Mouse (Mus musculus) liver, embryonic 13.5 days (tissue): ENCODE results near the gene Sema6b. TPM values are rescaled to one million over a fixed set of nuclear protein-coding genes. Genes with fewer than 3 reads are reported as not detected.
A peak's percentile ranks its signal among the peaks of the same experiment; 100 is the strongest.

Source experiments
- ATAC-seq: fragments of 200-750 bp; cut with Nextera tagmentation; 2 replicates; pipeline ENCODE4 v1.8.0; 2017; ENCODE audit warnings: low read depth, mild to moderate bottlenecking, moderate number of reproducible peaks, moderate library complexity
- DNase-seq: peaks from one replicate; pipeline ENCODE4 v3.0.0; 2022
- H3K27ac ChIP-seq: fragments of 300-500 bp; sonication (generic); 2 replicates; pipeline ENCODE4 v1.5.1; 2015; ENCODE audit warnings: moderate library complexity, mild to moderate bottlenecking, inconsistent platforms
- H3K27me3 ChIP-seq: fragments of 300-500 bp; sonication (generic); 2 replicates; pipeline ENCODE4 v1.6.1; 2015; ENCODE audit warnings: mild to moderate bottlenecking, inconsistent platforms
- H3K36me3 ChIP-seq: fragments of 300-500 bp; sonication (generic); 2 replicates; pipeline ENCODE4 v1.6.1; 2015; ENCODE audit warnings: mild to moderate bottlenecking, inconsistent platforms
- H3K4me1 ChIP-seq: fragments of 300-500 bp; sonication (generic); replicated peaks from 2 replicates; pipeline ENCODE4 v1.6.1; 2015; ENCODE audit warnings: inconsistent platforms
- H3K4me2 ChIP-seq: fragments of 300-500 bp; sonication (generic); 2 replicates; pipeline ENCODE4 v1.6.1; 2015; ENCODE audit warnings: inconsistent platforms, mild to moderate bottlenecking, moderate library complexity
- H3K4me3 ChIP-seq: fragments of 300-500 bp; sonication (generic); replicated peaks from 2 replicates; pipeline ENCODE4 v1.5.1; 2015; ENCODE audit warnings: mild to moderate bottlenecking, inconsistent platforms
- H3K9ac ChIP-seq: fragments of 300-500 bp; sonication (generic); 2 replicates; pipeline ENCODE4 v1.6.1; 2015; ENCODE audit warnings: mild to moderate bottlenecking, inconsistent platforms
- H3K9me3 ChIP-seq: fragments of 300-500 bp; sonication (generic); replicated peaks from 2 replicates; pipeline ENCODE4 v1.6.1; 2016; ENCODE audit warnings: inconsistent platforms
- WGBS: fragments of 180-500 bp; shearing (Covaris S2); methylation state at CpG from one replicate; pipeline ENCODE4 v1.1.7; 2015; ENCODE audit not compliant: insufficient replicate concordance; 5-methylcytosine and 5-hydroxymethylcytosine counted together
- polyA plus RNA-seq: library from polyadenylated mRNA; unstranded; fragments of >200 nt; fragmentation: Nextera tagmentation; extraction: Ambion mirVana; gene quantifications from 2 replicates; pipeline ENCODE4 v1.2.1, GENCODE M21; 2015

The Sema6b gene
- polyA plus RNA-seq, 1 experiment from 2014 or later = 0.55 TPM

- Histone ChIP-seq H3K9me3 (no peaks in the 10 kb centered on the region), H3K27ac (no peak overlapping the region), H3K4me2 (no peak overlapping the region), H3K4me3 (no peak overlapping the region), H3K27me3 (peaks cover 16% of the 10 kb centered on the region), H3K9ac (no peak overlapping the region), H3K4me1 (peaks cover 16% of the 10 kb centered on the region), H3K36me3 (peaks cover 8% of the 10 kb centered on the region)
- WGBS = 61% methylated on average over 15 of the region's 15 CpGs
- no peak for DNase-seq
- no peak for ATAC-seq
Observed at GRCm38 (mm10) chr17:56128246-56128645, 11.9 kb downstream of the Sema6b start.

DNA sequence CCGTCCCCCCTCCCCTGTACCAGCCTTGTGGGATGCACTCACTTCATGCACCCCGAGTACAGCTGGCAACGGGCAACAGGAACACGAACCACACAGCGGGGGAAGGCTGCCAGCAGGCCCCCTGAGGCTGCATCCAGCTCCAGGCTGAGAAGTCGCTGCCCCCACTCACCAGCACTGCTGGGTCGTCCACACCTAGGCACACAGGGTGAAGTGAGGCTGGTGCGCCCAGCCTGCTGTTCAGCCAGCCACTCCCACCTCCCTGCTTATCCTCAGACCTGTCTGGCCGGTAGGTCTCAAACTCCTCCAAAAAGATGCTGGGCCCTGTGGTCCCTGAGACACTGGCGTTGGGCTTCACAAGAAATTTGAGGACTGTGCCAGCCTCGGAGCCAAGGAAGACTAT lies 14.0 kb downstream of the Sema6b start:
- 77% methylated on average over 11 of the region's 11 CpGs for WGBS
- Histone ChIP-seq H3K4me2 (no peak overlapping the region), H3K9ac (no peak overlapping the region), H3K4me1 (peaks cover 7% of the 10 kb centered on the region), H3K27me3 (peaks cover 36% of the 10 kb centered on the region), H3K36me3 (peaks cover 8% of the 10 kb centered on the region), H3K27ac (no peak overlapping the region), H3K9me3 (peaks cover 6% of the 10 kb centered on the region; the same call in 1 of the 2 replicates), H3K4me3 (no peak overlapping the region)
- DNase-seq (no peak), ATAC-seq (no peak)

- H3K9ac ChIP-seq = no peak overlapping the region
- H3K36me3 ChIP-seq = peaks cover 3% of the 10 kb centered on the region; the same call in 1 of the 2 replicates
- H3K9me3 ChIP-seq = peaks cover 6% of the 10 kb centered on the region; the same call in 1 of the 2 replicates
- H3K4me1 ChIP-seq = peaks cover 10% of the 10 kb centered on the region
- H3K4me2 ChIP-seq = no peak overlapping the region
- ATAC-seq = no peak
- H3K27me3 ChIP-seq = peaks cover 45% of the 10 kb centered on the region
- H3K4me3 ChIP-seq = no peak overlapping the region
- no peak for DNase-seq
- WGBS = 73% methylated on average over 4 of the region's 4 CpGs
- no peak overlapping the region for H3K27ac ChIP-seq
Observed at GRCm38 (mm10) chr17:56125276-56125630, 14.9 kb downstream of the Sema6b start.

GRCm38 (mm10) chr17:56124377-56125275 lies 15.5 kb downstream of the Sema6b start:
- H3K9me3 ChIP-seq = peaks cover 6% of the 10 kb centered on the region; the same call in 1 of the 2 replicates
- 0 out of 2 replicates have a peak overlapping the region, but pooled peaks have one; percentile 13 for H3K9ac ChIP-seq
- no peak overlapping the region for H3K27ac ChIP-seq
- peaks cover 52% of the 10 kb centered on the region for H3K27me3 ChIP-seq
- DNase-seq = peak; percentile 35
- no peak; the same call in 1 of the 2 replicates for ATAC-seq
- peak overlapping the region; percentile 61 for H3K4me2 ChIP-seq
- 25% methylated on average over 59 of the region's 59 CpGs for WGBS
- peaks cover 3% of the 10 kb centered on the region; the same call in 1 of the 2 replicates for H3K36me3 ChIP-seq
- peaks cover 11% of the 10 kb centered on the region for H3K4me1 ChIP-seq
- H3K4me3 ChIP-seq = peak overlapping the region; percentile 37

GRCm38 (mm10) chr17:56123681-56124340 lies 16.3 kb downstream of the Sema6b start:
- WGBS = 56% methylated on average over 59 of the region's 59 CpGs
- peaks cover 6% of the 10 kb centered on the region; the same call in 1 of the 2 replicates for H3K9me3 ChIP-seq
- peak overlapping the region; percentile 37; the same call in 1 of the 2 replicates for H3K4me3 ChIP-seq
- peaks cover 60% of the 10 kb centered on the region for H3K27me3 ChIP-seq
- peaks cover 11% of the 10 kb centered on the region for H3K4me1 ChIP-seq
- DNase-seq (no peak), ATAC-seq (no peak)
- peak overlapping the region; percentile 61 for H3K4me2 ChIP-seq
- no peak overlapping the region for H3K27ac ChIP-seq
- H3K36me3 ChIP-seq = peaks cover 3% of the 10 kb centered on the region; the same call in 1 of the 2 replicates
- H3K9ac ChIP-seq = no peak overlapping the region

DNA sequence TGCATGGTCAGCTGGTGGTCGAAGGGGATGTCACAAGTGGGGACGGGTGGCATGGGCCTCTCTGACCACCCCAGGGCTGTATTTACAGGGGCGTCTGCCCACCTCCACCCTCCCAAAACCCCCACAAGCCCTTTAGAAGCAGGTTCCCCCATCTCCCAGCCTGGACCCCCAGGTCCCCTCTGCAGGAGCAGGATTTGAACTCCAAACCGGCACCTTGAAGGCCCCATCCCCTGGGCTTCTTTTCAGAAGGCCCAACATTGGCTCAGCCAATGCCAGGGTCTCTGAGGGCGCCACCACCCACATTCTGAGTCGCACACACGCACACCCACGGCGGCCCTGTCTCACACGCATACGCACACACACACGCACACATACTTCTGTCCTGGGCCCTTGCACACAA lies 17.0 kb downstream of the Sema6b start:
- no peak overlapping the region for H3K4me2 ChIP-seq
- H3K27me3 ChIP-seq = peaks cover 66% of the 10 kb centered on the region
- H3K9me3 ChIP-seq = peaks cover 6% of the 10 kb centered on the region; the same call in 1 of the 2 replicates
- no peak overlapping the region for H3K9ac ChIP-seq
- peaks cover 11% of the 10 kb centered on the region for H3K4me1 ChIP-seq
- H3K36me3 ChIP-seq = peaks cover 3% of the 10 kb centered on the region; the same call in 1 of the 2 replicates
- no peak overlapping the region for H3K4me3 ChIP-seq
- DNase-seq (no peak), ATAC-seq (no peak)
- no peak overlapping the region for H3K27ac ChIP-seq
- WGBS = 67% methylated on average over 12 of the region's 12 CpGs

DNA sequence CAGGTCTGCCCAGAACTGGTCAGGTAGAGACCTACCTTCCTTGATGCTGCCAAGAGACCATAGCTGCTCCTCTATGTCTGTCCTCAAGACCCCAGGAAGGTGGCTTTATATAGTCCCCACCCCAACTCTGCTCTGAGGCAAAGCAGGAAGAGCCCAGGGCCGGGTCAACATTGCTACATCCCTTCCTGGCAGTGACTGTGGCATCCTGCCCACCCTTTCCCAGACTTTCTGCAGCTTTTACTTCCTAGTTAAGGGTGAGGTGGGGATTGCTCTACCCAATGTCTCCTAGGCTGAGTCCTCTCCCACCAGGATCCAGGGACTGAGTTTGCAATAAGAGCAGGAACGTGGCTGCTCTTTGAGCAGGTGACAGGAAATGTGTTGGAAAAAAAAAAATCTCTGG lies 18.3 kb downstream of the Sema6b start, which contains the start of gene Lrg1:
Gene Lrg1, minus strand, starts transcription at position 176 of the 400 bp plus-strand sequence.
- no peak within 1 kb of the TSS for H3K4me2 ChIP-seq
- ATAC-seq (no peak), DNase-seq (no peak)
- H3K9ac ChIP-seq = no peak within 1 kb of the TSS
- H3K27me3 ChIP-seq = peaks cover 74% of the 10 kb centered on the region
- H3K36me3 ChIP-seq = peaks cover 3% of the 10 kb centered on the region; the same call in 1 of the 2 replicates
- H3K9me3 ChIP-seq = peaks cover 6% of the 10 kb centered on the region; the same call in 1 of the 2 replicates
- H3K27ac ChIP-seq = no peak within 1 kb of the TSS
- H3K4me3 ChIP-seq = no peak within 1 kb of the TSS
- WGBS = 32% methylated on average over 2 of the region's 2 CpGs
- peaks cover 19% of the 10 kb centered on the region for H3K4me1 ChIP-seq

DNA sequence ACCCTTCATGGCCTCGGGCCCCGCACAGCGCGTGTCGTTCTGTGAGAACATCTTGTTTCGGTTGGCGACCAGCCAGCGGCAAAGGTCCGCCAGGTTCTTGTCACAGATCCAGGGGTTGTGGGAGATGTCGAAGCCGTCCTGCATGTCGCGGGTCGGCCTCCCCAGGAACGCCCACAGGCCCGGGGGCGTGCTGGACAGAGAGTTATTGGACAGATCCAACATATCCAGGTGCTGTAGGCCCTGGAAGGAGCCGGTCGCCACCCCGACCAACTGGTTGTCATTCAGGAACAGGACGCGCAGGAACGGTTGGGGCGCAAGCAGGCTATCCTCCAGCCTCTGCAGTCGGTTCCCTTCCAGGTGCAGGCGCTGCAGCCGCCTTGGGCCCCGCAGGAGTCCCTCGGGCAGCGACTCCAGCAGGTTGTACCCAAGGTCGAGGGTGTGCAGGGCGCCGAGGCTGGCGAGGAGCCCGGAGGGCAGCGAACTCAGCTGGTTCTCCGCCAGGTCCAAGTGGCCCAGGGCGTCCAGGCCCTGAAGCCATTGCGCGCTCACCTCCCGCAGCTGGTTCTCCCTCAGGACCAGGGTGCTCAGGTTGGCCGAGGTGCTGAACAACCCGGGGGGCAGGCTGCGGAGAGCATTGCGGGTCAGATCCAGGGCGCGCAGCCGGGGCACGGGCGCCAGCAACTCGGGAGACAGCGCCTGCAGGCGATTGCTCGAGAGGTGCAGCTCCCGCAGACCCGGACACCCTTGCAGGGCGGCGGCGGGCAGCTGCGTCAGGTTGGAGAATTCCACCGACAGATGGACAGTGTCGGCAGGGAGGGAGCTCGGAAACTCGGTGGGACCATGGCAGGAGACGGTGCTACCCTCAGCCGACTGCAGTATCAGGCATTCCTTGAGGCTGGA lies 19.9 kb downstream of the Sema6b start:
- Histone ChIP-seq H3K9ac (no peak overlapping the region), H3K4me1 (peaks cover 22% of the 10 kb centered on the region), H3K9me3 (peaks cover 6% of the 10 kb centered on the region; the same call in 1 of the 2 replicates), H3K4me2 (peak overlapping the region; percentile 30), H3K4me3 (peak overlapping the region; percentile 8; the same call in 1 of the 2 replicates), H3K36me3 (peaks cover 3% of the 10 kb centered on the region; the same call in 1 of the 2 replicates), H3K27me3 (peaks cover 81% of the 10 kb centered on the region), H3K27ac (no peak overlapping the region)
- DNase-seq = no peak
- ATAC-seq = no peak
- 9% methylated on average over 66 of the region's 66 CpGs for WGBS

- Histone ChIP-seq H3K4me2 (0 out of 2 replicates have a peak overlapping the region, but pooled peaks have one; percentile 30), H3K4me1 (peaks cover 22% of the 10 kb centered on the region), H3K36me3 (peaks cover 3% of the 10 kb centered on the region; the same call in 1 of the 2 replicates), H3K4me3 (no peak overlapping the region), H3K9me3 (peaks cover 6% of the 10 kb centered on the region; the same call in 1 of the 2 replicates), H3K27me3 (peaks cover 77% of the 10 kb centered on the region), H3K27ac (no peak overlapping the region), H3K9ac (no peak overlapping the region)
- WGBS = 30% methylated on average over 12 of the region's 12 CpGs
- ATAC-seq (no peak), DNase-seq (no peak)
Observed at GRCm38 (mm10) chr17:56119431-56119830, 20.7 kb downstream of the Sema6b start.

DNA sequence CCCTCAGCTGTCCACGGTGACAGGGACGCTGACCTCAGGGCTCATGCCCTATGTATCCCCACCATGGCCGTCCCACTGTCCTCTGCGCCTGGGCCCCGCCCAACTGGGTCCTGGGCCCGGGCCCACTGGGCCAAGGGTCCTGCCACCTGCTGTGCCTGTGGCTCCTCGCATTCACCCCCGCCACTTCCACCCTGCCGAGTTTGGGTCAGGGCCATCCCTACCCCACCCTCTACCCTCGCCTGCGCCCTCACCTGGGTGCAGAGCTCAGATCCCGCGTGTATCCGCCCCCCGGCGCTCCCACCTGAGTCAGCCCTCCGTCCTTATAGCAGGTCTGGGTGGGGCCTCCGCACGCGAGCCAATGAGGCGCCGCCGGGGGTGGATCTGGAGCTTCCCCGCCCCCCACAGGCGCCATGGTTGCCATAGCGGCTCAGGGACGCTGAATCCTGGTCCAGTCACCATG lies 22.9 kb downstream of the Sema6b start, which contains the start of gene Plin5:
Gene Plin5, minus strand, starts transcription at position 346 of the 460 bp plus-strand sequence.
- H3K9ac ChIP-seq = no peak within 1 kb of the TSS
- peak within 1 kb of the TSS; percentile 64 for H3K4me2 ChIP-seq
- no peaks in the 10 kb centered on the region for H3K36me3 ChIP-seq
- H3K27ac ChIP-seq = no peak within 1 kb of the TSS
- ATAC-seq (peak; percentile 59), DNase-seq (peak; percentile 42)
- WGBS = 3% methylated on average over 27 of the region's 27 CpGs
- peak within 1 kb of the TSS; percentile 38 for H3K4me3 ChIP-seq
- H3K9me3 ChIP-seq = no peaks in the 10 kb centered on the region
- peaks cover 56% of the 10 kb centered on the region for H3K27me3 ChIP-seq
- H3K4me1 ChIP-seq = peaks cover 15% of the 10 kb centered on the region
